Mouse (Mus musculus): ENCODE measurements around the gene Fbxo45.

- TF ChIP-seq CTCF (IDR thresholded peaks at IDR 0.05) (no peak), EP300 (IDR thresholded peaks at IDR 0.05; ENCODE audit: insufficient read depth, low read depth, low read length) (no peak), POLR2A (IDR thresholded peaks at IDR 0.05; ENCODE audit: insufficient read depth, low read depth, low read length) (no peak)
Observed at GRCm38 (mm10) chr16:32200256-32201003, 46.5 kb downstream of the Fbxo45 start.
